Mouse (Mus musculus) myocyte (in vitro differentiated cells): ENCODE measurements around the gene Atp6ap1l.

Experiments used
- CEBPB ChIP-seq: IDR thresholded peaks from 2 replicates; pipeline ENCODE4 v1.6.1; 2011; ENCODE audit warnings: mild to moderate bottlenecking, moderate library complexity; ENCODE audit not compliant: poor library complexity, insufficient read depth, severe bottlenecking
- MYOG ChIP-seq, 3 experiments: IDR thresholded peaks; one replicate each; pipeline ENCODE4 v1.6.1; 2011; ENCODE audit warnings: control low read depth in 2 of 3, low read depth in 2 of 3, mild to moderate bottlenecking in 2 of 3; ENCODE audit not compliant: insufficient read length in 2 of 3, control insufficient read depth in 1 of 3, insufficient read depth in 1 of 3
- POLR2A ChIP-seq: IDR thresholded peaks from one replicate; pipeline ENCODE4 v1.6.1; 2011; ENCODE audit warnings: low read depth, mild to moderate bottlenecking, control low read depth, moderate library complexity; ENCODE audit not compliant: insufficient read length

GRCm38 (mm10) chr13:90894819-90895218, 10.3 kb downstream of the Atp6ap1l start:
- TF ChIP-seq POLR2A, result no peak
- no peak for TF ChIP-seq CEBPB
- no peak for TF ChIP-seq MYOG (IDR thresholded peaks at IDR 0.05; ENCODE audit: control insufficient read depth in 1 of 3, insufficient read depth in 1 of 3, insufficient read length in 2 of 3, low read depth in 2 of 3)
